Mouse (Mus musculus): ENCODE results near the gene Dgki.

GRCm38 (mm10) chr6:36897616-36898149 is 402.3 kb downstream of the Dgki start:
- TF ChIP-seq HCFC1 (IDR thresholded peaks at IDR 0.05; ENCODE audit: borderline replicate concordance, insufficient read depth, low read length) = no peak
- no peak for TF ChIP-seq MAFK (IDR thresholded peaks at IDR 0.05; ENCODE audit: insufficient read depth, low read depth, low read length)
- TF ChIP-seq ZC3H11A (IDR thresholded peaks at IDR 0.05; ENCODE audit: borderline replicate concordance, low read depth, low read length) = no peak

All from ES-E14 (cell line).